Mouse (Mus musculus) adrenal gland, postnatal 4 days (tissue): ENCODE measurements around the gene Zbtb48. TPM values are rescaled to one million over a fixed set of nuclear protein-coding genes. Genes with fewer than 3 reads are reported as not detected.
"Not testable (repeated sequence)": the region's sequence is repeated elsewhere in the genome, so short reads cannot be mapped to it uniquely, and the experiment has no call there.

ENCODE experiments used
- DNase-seq, 2 experiments: peaks; one replicate each; pipeline ENCODE4 v3.0.0; 2021 to 2022; ENCODE audit warnings: low spot score in 2 of 2, mixed read lengths in 2 of 2
- long read RNA-seq, 2 experiments: library from polyadenylated mRNA; stranded (forward); transcript quantifications; one replicate each; pipeline ENCODE4 v2.0.0; 2021
- total RNA-seq, 2 experiments: library from RNA; stranded (reverse); gene quantifications; 2 replicates each; pipeline ENCODE4 v1.2.3; 2021

Zbtb48 gene
- 10 to 100 TPM; 16.8 to 17.0 TPM for total RNA-seq
- long read RNA-seq, experiment 1, transcript Zbtb48-201 (11 exons, 2,218 nt): major isoform, 7 of 20 reads
- long read RNA-seq, experiment 1, partial matches to known transcripts: 6 of 20 reads
- long read RNA-seq, experiment 1, other reads (novel, unspliced or antisense): 7 of 20 reads
- long read RNA-seq, experiment 2, transcript Zbtb48-201 (11 exons, 2,218 nt): major isoform, 7 of 20 reads
- long read RNA-seq, experiment 2, partial matches to known transcripts: 6 of 20 reads
- long read RNA-seq, experiment 2, other reads (novel, unspliced or antisense): 7 of 20 reads

DNA sequence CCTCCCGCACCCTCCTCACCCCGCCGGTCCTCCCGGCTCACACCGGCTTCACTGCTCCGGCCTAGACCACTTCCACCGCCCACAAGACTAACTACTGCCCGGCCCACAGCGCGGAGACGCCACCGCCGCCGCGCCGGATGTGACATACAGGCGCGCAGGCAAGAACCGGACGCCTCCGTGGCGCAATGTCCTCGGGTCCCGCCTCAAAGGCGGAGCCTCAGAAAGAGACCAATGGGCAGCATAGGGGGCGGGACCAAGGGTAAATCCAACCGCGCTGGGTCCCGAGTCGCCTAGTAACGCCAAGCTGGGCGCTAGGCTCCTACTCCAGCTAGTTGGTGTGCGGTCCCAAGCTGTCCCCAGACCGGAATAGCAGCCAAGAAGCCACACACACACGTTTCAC is at the start of gene Zbtb48:
Gene Zbtb48 (minus strand): TSS at position 148 of the 400 bp plus-strand sequence.
- DNase-seq: peak; percentile 85 to 96

DNA sequence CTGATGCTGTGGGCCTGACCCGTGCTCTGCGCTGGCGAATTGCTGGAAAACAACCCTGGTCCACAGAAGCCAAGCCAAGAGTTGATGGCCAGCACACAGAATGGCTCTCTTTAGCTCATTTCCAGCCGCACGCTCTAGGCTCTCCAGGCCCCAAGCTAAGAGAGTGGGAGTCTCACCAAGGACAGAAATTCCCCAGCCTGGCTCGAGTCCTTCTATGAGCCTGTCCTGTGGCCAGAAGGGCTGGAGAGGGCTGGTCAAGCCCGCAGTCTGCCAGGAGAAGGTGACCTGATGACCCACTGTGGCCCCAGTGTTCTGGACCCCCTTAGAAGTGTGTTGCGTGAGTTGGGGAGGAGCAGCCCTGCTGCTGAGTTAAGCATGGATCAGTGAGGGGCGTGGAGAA is 49.7 kb upstream of the Zbtb48 start:
- DNase-seq: no peak

DNA sequence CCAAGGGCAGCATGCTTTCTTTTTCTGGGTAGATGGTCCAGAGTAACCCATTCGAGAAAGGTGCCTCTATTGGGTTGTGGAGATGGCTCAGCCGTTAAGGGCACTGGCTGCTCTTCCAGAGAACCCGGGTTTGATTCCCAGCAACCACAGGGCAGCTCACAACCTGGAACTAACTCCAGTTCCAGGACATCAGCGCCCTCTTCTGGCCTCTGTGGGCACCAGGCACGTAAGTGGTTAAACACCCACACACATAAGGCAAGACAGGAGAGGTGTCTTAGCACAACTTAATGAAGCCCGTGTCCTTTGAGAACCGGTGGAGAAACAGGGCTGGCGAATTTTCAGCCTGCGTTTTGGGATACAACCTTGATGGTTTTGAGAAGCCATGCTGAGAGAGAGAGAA is 47.1 kb upstream of the Zbtb48 start:
- DNase-seq: no peak

- no peak for DNase-seq
Measured at GRCm38 (mm10) chr4:152073715-152074114, 46.2 kb upstream of the Zbtb48 start.

DNA sequence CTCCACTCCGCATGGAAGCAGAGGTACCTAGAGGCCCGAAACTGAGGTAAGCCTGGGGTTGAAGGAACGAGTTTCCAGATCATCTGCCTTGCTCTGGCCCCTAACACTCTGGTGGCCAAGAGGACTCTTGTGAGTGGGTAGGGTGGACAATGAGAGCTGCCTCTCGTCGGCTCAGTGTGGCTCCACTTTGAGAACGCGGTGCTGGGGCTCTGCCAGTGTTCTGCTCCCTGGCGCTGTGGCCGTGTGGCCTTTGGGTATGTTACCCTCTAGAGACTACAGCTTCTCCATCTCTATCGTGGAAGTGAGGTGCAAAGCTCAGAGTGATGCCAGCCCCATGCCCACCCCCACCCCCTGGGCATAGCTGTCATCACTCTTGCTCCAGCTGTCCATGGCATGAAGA is 45.2 kb upstream of the Zbtb48 start:
- DNase-seq: no peak

- DNase-seq: no peak
Measured at GRCm38 (mm10) chr4:152072121-152072601, 44.7 kb upstream of the Zbtb48 start, which contains the start of gene Plekhg5. TSS of gene Plekhg5 (plus strand) at chr4:152072498.

DNA sequence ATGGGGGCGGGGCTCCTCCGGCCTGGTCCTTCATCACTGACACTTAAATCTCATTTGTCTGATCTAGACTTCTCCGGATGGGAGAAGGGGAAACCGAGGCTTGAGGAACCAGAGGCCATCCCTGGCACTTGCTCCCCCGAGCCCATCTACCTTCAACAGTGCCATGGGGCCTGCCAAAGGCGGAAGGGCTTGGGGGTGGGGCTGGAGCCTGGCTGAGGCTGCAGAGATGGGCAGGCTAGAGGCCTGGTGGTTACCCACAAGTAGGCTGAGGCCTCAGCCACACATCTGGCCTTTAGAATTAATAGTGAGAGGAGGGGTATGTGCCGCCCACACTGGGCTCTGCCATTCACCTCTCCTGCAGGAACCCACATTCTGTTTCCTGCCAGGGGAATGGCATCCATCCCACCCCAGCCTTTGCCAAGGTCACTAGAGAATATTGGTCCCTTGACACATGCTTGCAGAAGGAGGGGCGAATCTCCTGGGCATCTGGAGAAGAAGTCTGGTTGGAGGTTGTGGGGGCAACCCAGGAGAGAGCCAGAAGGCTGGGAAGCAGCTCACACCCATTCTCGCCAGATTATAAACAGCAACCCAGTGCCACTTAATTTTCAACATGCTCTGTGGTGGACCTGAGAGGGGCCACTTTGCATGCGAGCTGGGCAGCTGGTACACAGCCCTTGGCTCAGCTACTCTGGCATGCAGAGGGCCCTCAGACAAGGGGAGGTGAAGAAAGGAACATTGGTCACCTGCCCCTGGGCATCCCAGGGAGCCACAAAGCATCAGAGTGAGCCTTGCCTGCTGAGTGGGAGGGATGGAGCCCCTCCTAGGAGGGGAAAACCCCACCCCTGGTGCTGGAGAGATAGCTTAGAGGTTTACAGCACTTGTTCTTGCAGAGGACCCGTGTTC is 43.3 kb upstream of the Zbtb48 start:
- DNase-seq: no peak

- no peak for DNase-seq
Measured at GRCm38 (mm10) chr4:152069245-152069644, 41.8 kb upstream of the Zbtb48 start.

DNA sequence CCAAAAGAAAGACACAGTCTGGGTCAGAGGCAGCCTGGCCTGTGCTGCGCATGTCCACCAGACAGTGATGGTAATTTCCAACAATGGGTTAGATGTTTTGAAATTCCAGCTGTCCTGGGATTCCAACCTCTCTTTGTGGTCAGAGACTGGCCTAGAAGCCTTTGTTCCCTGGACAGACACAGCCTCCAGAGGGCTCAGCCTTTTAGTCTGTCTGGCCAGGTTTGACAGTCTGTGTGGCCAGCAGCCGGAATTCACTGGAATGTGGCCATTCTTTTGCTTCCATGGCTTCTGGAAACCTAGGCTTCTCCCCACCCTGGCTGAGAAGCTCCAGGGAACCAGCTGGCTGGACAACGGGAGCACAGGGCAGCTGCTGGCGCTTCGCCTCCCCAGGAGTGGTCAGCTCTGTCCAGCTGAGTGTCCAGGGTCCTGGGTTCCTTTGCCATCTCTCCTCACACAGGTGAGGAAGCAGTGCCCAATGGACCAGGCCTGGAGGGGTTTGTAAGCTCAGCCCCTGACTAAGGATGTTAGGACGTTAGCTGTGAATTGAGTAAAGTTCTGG is 40.8 kb upstream of the Zbtb48 start:
- DNase-seq: no peak

DNA sequence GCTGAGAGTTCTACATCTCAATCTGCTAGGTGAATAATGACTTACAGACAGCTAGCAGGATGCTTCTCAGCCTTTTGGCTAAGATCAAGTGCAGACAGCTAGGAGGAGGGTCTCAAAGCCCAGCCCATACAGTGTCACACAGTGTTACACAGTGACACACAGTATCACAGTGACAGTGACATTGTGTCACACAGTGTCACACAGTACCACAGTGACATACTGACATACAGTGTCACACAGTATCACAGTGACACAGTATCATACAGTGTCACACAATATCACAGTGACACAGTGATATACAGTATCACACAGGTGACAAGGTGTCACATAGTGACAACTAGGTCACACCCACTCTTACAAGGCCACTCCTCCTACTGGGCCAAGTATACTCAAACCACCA is 39.8 kb upstream of the Zbtb48 start:
- no peak for DNase-seq

DNA sequence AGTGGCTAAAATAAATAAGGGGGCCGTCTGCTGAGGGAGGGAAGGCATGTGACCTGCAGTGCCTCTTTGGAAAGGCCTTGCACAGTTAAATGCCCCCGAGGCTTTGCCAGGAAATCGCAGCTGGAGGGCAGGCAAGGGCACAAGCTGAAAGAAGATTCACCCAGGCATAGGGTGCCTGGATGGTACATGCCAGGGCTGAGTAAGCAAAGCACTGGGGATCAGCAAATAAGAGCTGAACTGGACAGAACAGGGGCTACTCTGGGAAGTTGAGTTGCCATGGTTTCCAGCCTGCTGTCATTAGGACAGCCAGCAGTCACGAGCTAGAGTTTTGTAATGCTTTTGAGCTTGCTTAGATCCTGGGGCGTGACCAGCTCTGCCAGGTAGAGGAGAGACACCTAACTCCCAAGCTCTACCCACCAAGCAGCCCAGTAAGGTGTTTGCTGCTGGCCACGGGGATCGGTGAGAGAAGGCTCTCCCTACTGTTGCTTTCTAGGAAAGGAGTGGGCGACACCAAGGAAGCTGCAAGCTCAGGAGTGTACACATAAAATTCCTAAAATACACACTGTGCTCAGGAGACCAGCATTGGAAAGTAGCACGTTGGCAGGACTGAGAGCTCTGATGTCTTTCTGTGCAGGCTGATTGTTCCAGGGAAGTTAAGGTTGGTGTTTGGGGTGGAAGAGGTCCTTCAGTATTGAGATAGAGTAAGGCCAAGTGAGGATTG is 35.1 kb upstream of the Zbtb48 start:
- DNase-seq: no peak

DNA sequence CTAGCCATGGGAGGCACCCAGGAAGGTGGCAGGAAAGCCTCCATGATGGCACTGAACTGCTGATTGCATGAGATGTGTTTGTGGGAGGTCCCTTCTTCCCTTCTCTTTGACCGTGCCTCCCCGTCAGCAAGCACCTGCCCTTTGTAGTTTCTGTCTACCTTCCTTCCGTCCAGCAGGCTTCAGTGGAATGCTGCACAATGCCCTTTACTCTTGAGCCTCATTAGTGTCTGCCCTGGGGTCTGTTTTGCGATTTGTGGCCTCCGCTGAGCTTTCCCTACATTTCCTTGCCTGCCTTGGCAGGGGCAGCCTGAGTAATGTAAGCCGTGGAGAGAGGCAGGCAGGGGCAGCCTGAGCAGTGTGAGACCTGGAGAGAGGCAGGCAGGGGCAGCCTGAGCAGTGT is 17.1 kb upstream of the Zbtb48 start:
- no peak for DNase-seq

GRCm38 (mm10) chr4:152043171-152043570 is 15.7 kb upstream of the Zbtb48 start:
- DNase-seq: no peak

GRCm38 (mm10) chr4:152041924-152042641 is 14.6 kb upstream of the Zbtb48 start:
- DNase-seq: no peak

GRCm38 (mm10) chr4:152039831-152040310 is 12.4 kb upstream of the Zbtb48 start:
- no peak for DNase-seq

GRCm38 (mm10) chr4:152038985-152039830 is 11.7 kb upstream of the Zbtb48 start, which contains the start of gene Nol9:
TSS of gene Nol9 (plus strand) at chr4:152039321.
- peak; percentile 85 to 89 for DNase-seq

GRCm38 (mm10) chr4:152038225-152038984 is 10.9 kb upstream of the Zbtb48 start, which contains the start of gene Tas1r1:
TSS of gene Tas1r1 (minus strand) at chr4:152038568.
- DNase-seq: no peak

DNA sequence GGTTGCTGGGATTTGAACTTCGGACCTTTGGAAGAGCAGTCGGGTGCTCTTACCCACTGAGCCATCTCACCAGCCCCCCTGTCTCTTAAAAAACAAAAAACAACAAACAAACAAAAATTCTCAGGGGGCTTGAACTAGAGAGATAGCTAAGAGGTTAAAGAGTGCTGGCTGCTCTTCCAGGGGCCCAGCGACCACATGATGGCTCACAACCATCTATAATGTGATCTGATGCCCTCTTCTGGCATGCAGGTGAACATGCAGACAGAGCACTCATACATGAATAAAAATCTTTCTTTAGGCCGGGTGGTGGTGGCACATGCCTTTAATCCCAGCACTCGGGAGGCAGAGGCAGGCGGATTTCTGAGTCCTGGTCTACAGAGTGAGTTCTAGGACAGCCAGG is 9.0 kb upstream of the Zbtb48 start:
- not testable (repeated sequence) for DNase-seq
